Mouse (Mus musculus) urinary bladder, adult 2 months (tissue): ENCODE measurements around the gene Cd63. TPM values are rescaled to one million over a fixed set of nuclear protein-coding genes. Genes with fewer than 3 reads are reported as not detected.
A peak's percentile ranks its signal among the peaks of the same experiment; 100 is the strongest.

Source experiments
- DNase-seq: peaks from one replicate; pipeline ENCODE4 v3.0.0; 2022; ENCODE audit warnings: low spot score
- polyA plus RNA-seq: library from polyadenylated mRNA; depleted of rRNA; stranded (reverse); fragments of >200 nt; gene quantifications from 2 replicates; pipeline ENCODE4 v1.2.3, GENCODE M21; 2012

Gene Cd63
- polyA plus RNA-seq, 1 experiment, result 337 TPM

DNA sequence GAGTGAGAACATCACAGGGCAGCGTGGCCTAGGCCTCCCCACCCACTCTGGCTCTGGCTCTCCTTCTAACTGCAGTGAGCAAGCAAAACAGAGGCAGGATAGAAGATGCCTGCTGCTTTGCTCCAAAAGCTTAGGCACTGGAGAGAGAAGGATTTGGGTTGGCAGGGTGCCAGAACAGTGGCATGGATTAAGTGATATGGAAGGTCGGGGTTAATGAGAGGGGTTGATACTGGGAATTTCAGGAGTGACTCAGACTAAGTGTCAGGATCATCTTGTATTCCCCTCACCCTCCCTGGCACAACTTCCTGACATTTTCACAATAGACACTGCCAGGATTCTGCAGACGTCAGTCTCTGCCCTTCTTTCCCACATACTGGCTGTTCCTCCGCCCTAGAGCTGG is 27.6 kb downstream of the Cd63 start:
- DNase-seq, result no peak

GRCm38 (mm10) chr10:128929638-128930378 is 29.0 kb downstream of the Cd63 start:
- DNase-seq, result no peak

DNA sequence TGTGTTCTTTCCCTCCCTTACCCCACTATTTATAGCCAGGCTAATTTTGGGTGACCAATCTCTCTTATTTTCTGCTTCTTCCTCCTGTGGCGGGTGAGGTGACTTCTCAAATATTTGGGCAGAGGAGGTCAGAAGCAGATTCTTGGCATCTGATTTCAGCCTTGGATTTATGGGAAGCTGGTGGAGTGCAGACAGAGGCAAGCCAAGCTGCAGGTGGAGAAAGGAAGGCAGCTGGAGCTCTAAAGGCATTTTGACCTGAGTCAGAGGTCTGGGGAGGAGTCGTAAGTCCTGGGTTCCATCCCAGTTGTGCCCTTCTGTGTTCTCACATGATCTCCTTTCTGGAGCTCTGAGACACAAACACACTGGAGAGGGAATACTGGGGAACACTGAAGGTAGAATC is 30.7 kb downstream of the Cd63 start:
- no peak for DNase-seq

- peak; percentile 34 for DNase-seq
Measured at GRCm38 (mm10) chr10:128933574-128933973, 32.8 kb downstream of the Cd63 start, which contains the start of gene Itga7. TSS of gene Itga7 (plus strand) at chr10:128933818.

DNA sequence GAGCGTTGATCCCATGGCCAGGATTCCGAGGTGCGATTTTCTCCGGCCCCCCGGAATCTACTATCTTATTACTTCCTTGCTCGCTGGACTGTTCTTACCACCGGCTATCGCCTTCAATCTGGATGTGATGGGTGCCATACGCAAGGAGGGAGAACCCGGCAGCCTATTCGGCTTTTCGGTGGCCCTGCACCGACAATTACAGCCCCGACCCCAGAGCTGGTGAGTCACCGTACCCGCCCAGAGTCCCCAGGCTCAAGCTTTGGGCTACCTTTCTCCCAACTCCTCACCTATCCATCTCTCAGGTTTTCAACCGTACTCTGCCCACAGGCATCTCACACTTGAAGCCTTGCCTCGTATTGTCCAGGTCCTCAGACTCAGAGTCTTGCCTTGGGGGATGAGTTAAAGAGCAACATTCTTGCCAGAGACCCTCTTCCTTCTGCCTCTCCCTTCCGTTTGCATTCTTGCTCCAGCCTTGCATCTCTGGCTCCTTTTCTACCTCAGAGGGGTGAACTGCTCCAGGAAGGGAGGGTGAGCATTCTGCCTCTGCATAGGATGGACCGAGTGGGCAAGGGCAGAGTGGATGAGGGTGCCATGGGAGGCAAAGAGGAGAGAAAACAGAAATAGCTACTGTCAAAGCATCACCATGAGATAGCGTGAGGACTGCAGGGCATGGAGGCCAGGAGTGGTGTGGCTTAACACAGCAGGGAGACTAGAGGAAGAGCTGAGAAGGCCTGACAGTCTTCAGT is 33.4 kb downstream of the Cd63 start:
- no peak for DNase-seq

GRCm38 (mm10) chr10:128934997-128935787 is 34.4 kb downstream of the Cd63 start:
- no peak for DNase-seq

DNA sequence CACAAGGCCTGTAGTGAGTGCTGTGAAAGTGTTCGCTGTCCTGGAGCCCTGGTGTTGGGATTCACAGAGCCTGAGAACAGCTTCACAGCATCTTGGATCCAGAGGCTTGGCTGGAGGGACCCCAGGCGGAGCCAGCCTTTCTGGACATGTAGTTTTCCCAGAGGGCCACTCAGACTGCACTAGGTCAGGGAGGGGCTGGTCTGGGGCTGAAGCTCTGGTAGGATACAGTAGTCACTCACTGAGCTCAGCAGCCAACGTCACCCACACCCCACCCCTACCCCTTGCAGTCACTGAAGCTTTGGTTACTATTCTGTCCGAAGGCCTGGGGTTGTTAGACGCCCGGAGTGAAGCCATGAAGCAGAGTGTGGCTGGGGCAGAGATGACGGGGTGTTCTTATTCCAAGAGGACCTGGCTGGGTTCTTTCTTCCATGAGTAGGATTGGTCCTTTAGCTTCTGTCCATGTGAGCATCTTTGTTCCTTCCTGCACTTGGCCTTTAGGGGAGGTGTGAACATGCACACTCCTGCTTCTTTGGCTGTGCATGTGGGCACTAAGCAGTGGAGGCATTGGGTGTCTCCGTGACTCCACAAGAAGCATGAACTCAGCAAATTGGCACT is 35.1 kb downstream of the Cd63 start:
- DNase-seq, result no peak

DNA sequence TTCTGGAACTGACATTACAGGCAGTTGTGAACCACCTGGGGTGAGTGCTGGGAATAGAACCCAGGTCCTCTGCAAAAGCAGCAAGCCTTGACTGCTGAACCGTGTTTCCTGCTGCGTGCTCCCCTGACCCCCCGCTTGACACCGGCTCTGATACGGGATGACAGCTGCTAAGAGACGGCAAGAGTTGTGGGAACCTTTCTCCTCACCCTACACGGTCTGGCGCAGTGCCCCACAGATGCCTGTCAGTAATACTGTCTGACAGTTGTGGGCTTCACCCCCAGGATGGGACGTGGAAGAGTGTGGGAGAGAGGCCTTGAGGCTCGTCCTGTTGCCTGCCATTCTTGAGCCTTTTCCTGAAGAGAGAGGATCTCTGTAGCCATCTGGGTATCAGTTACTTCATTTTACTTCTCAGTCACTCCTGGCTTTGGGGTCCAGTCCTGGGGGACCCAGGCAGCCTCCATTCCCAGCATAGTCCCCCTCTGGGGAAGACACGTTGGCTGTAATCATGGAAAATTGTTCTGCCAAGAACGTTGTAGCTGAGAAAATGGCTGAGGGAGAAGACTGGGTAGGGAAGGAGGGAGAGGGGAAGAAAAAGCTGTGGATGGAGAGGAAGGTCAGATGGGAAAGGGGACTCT is 37.1 kb downstream of the Cd63 start:
- DNase-seq, result no peak

DNA sequence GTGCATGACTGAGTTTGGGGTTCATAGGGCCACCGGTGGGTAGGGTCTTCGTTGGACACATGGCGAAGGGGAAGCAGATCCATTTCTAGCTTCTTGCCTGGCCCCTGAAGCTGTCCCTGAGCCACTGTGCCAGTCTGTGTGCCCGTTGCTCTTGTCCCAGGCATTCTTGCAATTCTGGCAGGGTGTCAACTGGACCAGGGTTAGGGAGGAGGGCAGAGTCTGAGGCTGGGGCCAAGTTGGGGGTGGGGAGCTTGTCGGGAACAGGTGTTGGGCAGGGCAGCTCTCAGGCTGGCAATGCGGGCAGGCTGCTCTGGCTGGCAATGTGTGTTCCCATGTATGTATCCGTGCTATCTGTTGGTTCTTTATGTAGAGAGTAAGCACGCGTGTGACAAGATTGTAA is 37.7 kb downstream of the Cd63 start:
- DNase-seq, result no peak

- DNase-seq, result no peak
Measured at GRCm38 (mm10) chr10:128938974-128939373, 38.2 kb downstream of the Cd63 start.

GRCm38 (mm10) chr10:128940475-128941061 is 39.8 kb downstream of the Cd63 start:
- DNase-seq, result no peak

DNA sequence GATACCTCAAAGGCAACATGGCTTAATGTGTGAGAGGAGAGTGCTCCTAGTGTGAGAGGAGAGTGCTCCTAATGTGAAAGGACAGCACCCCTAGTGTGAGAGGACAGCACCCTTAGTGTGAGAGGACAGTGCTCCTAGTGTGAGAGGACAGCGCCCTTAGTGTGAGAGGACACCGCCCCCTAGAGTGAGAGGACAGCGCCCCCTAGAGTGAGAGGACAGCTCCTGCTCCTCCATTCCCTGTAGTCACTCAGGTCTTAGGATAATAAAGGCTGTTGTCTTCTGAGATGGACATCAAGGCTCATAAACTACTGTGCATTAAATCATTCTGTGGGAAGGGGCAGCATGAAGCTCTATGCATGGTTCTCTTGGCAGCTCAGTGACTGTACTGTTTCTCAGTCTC is 44.9 kb downstream of the Cd63 start:
- no peak for DNase-seq

- DNase-seq, result no peak
Measured at GRCm38 (mm10) chr10:128947496-128947895, 46.7 kb downstream of the Cd63 start.

DNA sequence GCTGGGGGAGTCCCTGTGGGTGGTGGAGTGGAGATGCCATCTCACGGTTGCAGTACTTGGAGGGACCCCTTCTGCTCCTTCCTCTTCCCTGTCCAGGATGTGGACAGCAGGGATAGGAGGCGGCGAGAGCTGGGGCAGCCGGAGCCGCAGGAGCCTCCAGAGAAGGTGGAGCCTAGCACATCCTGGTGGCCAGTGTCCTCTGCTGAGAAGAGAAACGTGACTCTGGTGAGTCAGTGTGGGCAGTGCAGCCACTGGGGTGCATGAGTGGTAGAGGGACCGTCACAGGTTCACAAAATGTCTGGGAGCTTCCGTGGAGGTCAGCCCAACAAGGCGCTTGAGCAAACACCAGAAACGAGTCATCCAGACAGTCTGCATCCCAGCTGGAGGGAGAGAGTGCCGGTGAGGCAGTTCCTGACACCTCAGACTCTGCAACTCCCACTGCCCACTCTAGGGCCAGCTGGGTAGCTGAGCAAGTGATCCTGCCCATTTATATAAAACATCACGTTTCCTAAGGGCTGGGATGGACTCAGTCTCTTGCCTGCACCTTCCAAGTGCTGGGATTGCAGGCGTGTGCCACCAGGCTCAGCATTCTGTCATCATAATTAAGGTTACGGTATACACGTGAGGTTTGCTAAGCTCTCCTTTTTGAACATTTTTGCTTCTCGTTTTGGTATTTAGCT is 49.6 kb downstream of the Cd63 start:
- no peak for DNase-seq

DNA sequence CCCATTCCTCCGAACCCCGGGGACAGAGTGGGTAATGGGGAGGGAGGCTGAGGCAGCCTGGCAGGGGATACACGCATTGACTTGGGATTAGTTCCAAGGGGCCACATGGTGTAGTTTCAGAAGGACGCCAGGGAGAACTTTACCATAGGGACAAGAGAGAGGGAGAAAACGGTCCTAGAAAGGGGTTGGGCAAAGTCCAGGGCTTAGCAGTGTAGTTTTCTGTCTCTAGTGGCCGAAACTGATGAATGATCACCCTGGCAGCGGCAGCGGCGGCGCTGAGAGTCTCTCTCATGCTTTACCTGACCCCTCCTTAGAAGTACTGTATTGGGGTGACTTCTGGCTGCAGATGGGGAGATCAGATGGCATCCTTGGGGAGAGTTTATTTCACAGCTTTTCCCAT is 57.6 kb downstream of the Cd63 start:
- DNase-seq, result no peak

- no peak for DNase-seq
Measured at GRCm38 (mm10) chr10:128960142-128960541, 59.4 kb downstream of the Cd63 start.

GRCm38 (mm10) chr10:128960590-128961584 is 60.1 kb downstream of the Cd63 start, which contains the start of gene Mettl7b:
TSS of gene Mettl7b (minus strand) at chr10:128960988.
- no peak for DNase-seq
